8 mouse cellular contexts compared by ENCODE assay signal in the genomic region with DNA sequence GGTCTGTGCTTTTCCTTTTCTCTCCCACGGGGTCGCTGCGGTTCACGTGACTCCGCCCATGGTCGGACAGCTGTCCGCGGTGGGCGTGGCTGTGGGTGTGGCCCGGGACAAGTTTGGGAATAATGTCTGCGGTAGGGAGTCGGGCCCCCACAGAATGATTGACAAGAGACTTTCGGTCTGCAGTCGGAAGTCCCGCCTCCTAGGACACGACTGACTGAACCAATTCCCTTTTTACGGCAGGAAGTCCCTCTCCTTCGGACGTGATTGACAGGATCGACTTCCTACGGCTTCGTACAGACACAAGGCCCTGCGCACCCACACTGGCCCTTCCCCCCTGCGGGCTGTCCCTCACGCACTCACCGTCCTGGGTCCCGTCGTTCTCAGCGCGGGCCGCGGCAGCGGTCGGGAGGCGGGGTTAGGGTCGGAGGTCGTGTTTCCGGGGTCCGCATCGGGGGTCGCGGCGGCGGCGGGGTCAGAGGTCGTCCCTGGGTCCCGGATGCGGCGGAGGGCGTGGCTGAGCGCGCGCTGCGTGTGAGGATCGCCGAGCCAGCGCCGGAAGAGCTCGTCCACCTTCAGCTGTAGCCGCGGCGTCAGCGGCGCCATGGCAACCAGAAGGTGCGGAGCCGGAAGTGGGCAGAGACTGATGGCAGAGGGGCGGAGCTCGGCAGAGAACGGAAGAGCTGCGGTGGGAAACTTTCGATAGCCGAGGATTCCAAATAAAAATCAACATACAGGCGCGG. TPM values are rescaled to one million over a fixed set of nuclear protein-coding genes. Genes with fewer than 3 reads are reported as not detected.
A peak's percentile ranks its signal among the peaks of the same experiment; 100 is the strongest.
DNase-seq lines count a peak whose midpoint lies in the region; ATAC-seq and TF ChIP-seq lines count a peak whose summit lies in the region.

No protein-coding gene starts in this region.

- no peaks in the 10 kb centered on the region for H3K36me3 ChIP-seq in E14TG2a.4 (ENCODE audit: insufficient read depth, low read length)
- no peaks in the 10 kb centered on the region for H3K36me3 ChIP-seq in forebrain, embryonic 13.5 days (ENCODE audit: poor library complexity, severe bottlenecking)
- H3K36me3 ChIP-seq in liver, postnatal 0 days (replicated peaks; ENCODE audit: insufficient read depth, low read length), result no peaks in the 10 kb centered on the region
- no peaks in the 10 kb centered on the region for H3K36me3 ChIP-seq in neural tube, embryonic 15.5 days

- ATAC-seq in forebrain, embryonic 13.5 days, result peak; percentile 81
- ATAC-seq in liver, postnatal 0 days, result peak; percentile 62
- ATAC-seq in neural tube, embryonic 15.5 days (ENCODE audit: low FRiP score), result peak; percentile 74

- no peaks in the 10 kb centered on the region for H3K27me3 ChIP-seq in E14TG2a.4 (ENCODE audit: insufficient read depth, low read length)
- no peaks in the 10 kb centered on the region for H3K27me3 ChIP-seq in forebrain, embryonic 13.5 days
- H3K27me3 ChIP-seq in liver, postnatal 0 days (ENCODE audit: insufficient read depth, low read length), result no peaks in the 10 kb centered on the region
- 0 out of 2 replicates have a peak, but pooled peaks cover 5% of the 10 kb centered on the region for H3K27me3 ChIP-seq in neural tube, embryonic 15.5 days (replicated peaks)

- no peak for TF ChIP-seq CTCF in E14TG2a.4 (conservative IDR thresholded peaks at IDR 0.05; ENCODE audit: low read length)
- 0 out of 2 replicates have a peak, but pooled peaks have one; percentile 10 for TF ChIP-seq CTCF in liver, postnatal 0 days (IDR thresholded peaks at IDR 0.05; ENCODE audit: low read depth)

- H3K9ac ChIP-seq in forebrain, embryonic 13.5 days, result peak overlapping the region; percentile 80
- H3K9ac ChIP-seq in liver, postnatal 0 days (replicated peaks), result peak overlapping the region; percentile 76
- peak overlapping the region; percentile 83 for H3K9ac ChIP-seq in neural tube, embryonic 15.5 days (replicated peaks)

- peak; percentile 78; the same call in 1 of the 2 replicates for TF ChIP-seq EP300 in liver, postnatal 0 days (IDR thresholded peaks at IDR 0.05; ENCODE audit: low read depth)

- DNase-seq in c-Kit-positive CD71-positive TER-119-negative erythroid progenitor cells, embryonic 14.5 days (ENCODE audit: low read depth), result peak; percentile 91
- peak; percentile 99 for DNase-seq in heart, postnatal 10 days
- DNase-seq in large intestine, adult 2 months (ENCODE audit: low read depth, low spot score), result peak; percentile 96
- DNase-seq in liver, postnatal 0 days, result peak; percentile 95
- DNase-seq in testis, postnatal 14 days (ENCODE audit: low spot score), result peak; percentile 99

- intact Hi-C loops in heart, postnatal 10 days (cut with DNase I), result no loop called here

- H3K9me3 ChIP-seq in E14TG2a.4 (ENCODE audit: low read length), result no peaks in the 10 kb centered on the region
- no peaks in the 10 kb centered on the region for H3K9me3 ChIP-seq in forebrain, embryonic 13.5 days (replicated peaks)
- no peaks in the 10 kb centered on the region for H3K9me3 ChIP-seq in liver, postnatal 0 days (ENCODE audit: low read length)
- H3K9me3 ChIP-seq in neural tube, embryonic 15.5 days (replicated peaks), result no peaks in the 10 kb centered on the region

- H3K4me3 ChIP-seq in E14TG2a.4 (replicated peaks; ENCODE audit: low read length), result peak overlapping the region; percentile 86
- peak overlapping the region; percentile 67 for H3K4me3 ChIP-seq in forebrain, embryonic 13.5 days
- H3K4me3 ChIP-seq in liver, postnatal 0 days (ENCODE audit: low read depth, low read length), result peak overlapping the region; percentile 73
- H3K4me3 ChIP-seq in neural tube, embryonic 15.5 days (replicated peaks), result peak overlapping the region; percentile 84

- peak overlapping the region; percentile 65 for H3K4me2 ChIP-seq in forebrain, embryonic 13.5 days
- H3K4me2 ChIP-seq in liver, postnatal 0 days (ENCODE audit: low read depth, low read length), result peak overlapping the region; percentile 83
- H3K4me2 ChIP-seq in neural tube, embryonic 15.5 days, result peak overlapping the region; percentile 80

- peak overlapping the region; percentile 96 for H3K27ac ChIP-seq in forebrain, embryonic 13.5 days
- peak overlapping the region; percentile 99 for H3K27ac ChIP-seq in liver, postnatal 0 days (ENCODE audit: low read depth)
- peak overlapping the region; percentile 99 for H3K27ac ChIP-seq in neural tube, embryonic 15.5 days (replicated peaks)

- H3K4me1 ChIP-seq in E14TG2a.4 (replicated peaks; ENCODE audit: low read depth, low read length), result peaks cover 4% of the 10 kb centered on the region
- H3K4me1 ChIP-seq in forebrain, embryonic 13.5 days, result no peaks in the 10 kb centered on the region
- H3K4me1 ChIP-seq in liver, postnatal 0 days (ENCODE audit: insufficient read depth), result peaks cover 3% of the 10 kb centered on the region; the same call in 1 of the 2 replicates
- 0 out of 2 replicates have a peak, but pooled peaks cover 3% of the 10 kb centered on the region for H3K4me1 ChIP-seq in neural tube, embryonic 15.5 days

- under 1% methylated on average over 73 of the region's 74 CpGs for whole genome bisulfite sequencing in forebrain, embryonic 13.5 days
- WGBS in large intestine, adult 2 months, result under 1% methylated on average over 74 of the region's 74 CpGs
- WGBS in liver, postnatal 0 days (ENCODE audit: insufficient replicate concordance), result under 1% methylated on average over 70 of the region's 74 CpGs
- under 1% methylated on average over 74 of the region's 74 CpGs for WGBS in neural tube, embryonic 15.5 days

RNA-seq across cellular contexts. Expression of a gene that starts 53.0 kb away (rescaled TPM):
- 132 and 136 TPM in 2 replicates for polyA plus RNA-seq in forebrain, embryonic 13.5 days (2015; fragmentation: Nextera tagmentation; extraction: Ambion mirVana)
- 100 to 1,000 TPM; 146 to 151 TPM for total RNA-seq in heart, postnatal 10 days (2021)
- 146 and 147 TPM in 2 replicates for polyA plus RNA-seq in large intestine, adult 2 months (2012; rRNA removed)
- polyA plus RNA-seq in liver, postnatal 0 days (2015; fragmentation: Nextera tagmentation; extraction: Ambion mirVana), result 38.7 and 40.7 TPM in 2 replicates
- 153 and 158 TPM in 2 replicates for polyA plus RNA-seq in neural tube, embryonic 15.5 days (2015; fragmentation: Nextera tagmentation; extraction: Ambion mirVana)

Comparison
In these comparisons a context has a peak if more than half of its experiments do, and no peak if none do; other contexts are left out.
1. Peak in every context shown above with its lines: DNase-seq, ATAC-seq, H3K4me3 ChIP-seq and H3K27ac ChIP-seq.